Mouse (Mus musculus) cerebellum, adult 2 months (tissue): Measurements from ENCODE around the gene Pfn1.

ENCODE experiments used
- CTCF ChIP-seq: fragments of 200-500 bp; IDR thresholded peaks from 2 replicates; pipeline ENCODE4 v1.5.1; 2011; ENCODE audit warnings: low read depth, mild to moderate bottlenecking, control low read depth, low read length, moderate library complexity, borderline replicate concordance; ENCODE audit not compliant: insufficient read depth
- POLR2A ChIP-seq: fragments of 200-500 bp; IDR thresholded peaks from 2 replicates; pipeline ENCODE4 v1.6.1; 2011; ENCODE audit warnings: low read length, control low read depth, borderline replicate concordance; ENCODE audit not compliant: insufficient read depth

DNA sequence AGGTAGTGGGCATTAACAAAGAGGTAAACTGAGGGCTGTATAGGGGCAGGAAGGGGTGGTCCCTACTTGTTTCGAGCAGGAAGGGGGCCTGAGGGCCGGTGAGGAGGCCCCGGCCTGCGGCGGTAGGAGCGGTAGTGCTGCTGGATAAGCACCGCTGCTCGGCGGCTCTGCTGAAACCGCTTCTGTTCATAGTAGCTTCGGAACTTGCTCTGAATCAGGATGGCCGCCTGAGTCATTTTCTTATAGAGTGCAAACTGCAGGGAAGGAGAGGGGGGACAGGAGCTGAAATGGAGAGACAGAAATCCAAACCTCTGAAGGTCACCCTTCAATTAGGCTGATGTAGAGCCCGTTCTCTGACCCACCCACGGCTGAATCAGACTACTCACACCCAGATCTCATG, 16.0 kb upstream of the Pfn1 start:
- TF ChIP-seq POLR2A (no peak), CTCF (no peak)
